Mouse (Mus musculus): ENCODE measurements at regions not wholly inside any gene's neighbourhood (a gene's known extent, or its start where the extent isn't known, plus 50 kb on each side); places are given as distances from the start of the nearest gene placed in this dataset.

- peak; percentile 91 for ATAC-seq (replicated peaks; ENCODE audit: low read depth, poor library complexity, severe bottlenecking)
Measured at GRCm38 (mm10) chr6:147810710-147811109, 236.3 kb upstream of the Far2 start.

GRCm38 (mm10) chr6:147816861-147817260 lies 230.2 kb upstream of the Far2 start:
- no peak for ATAC-seq (replicated peaks; ENCODE audit: low read depth, poor library complexity, severe bottlenecking)

- ATAC-seq (replicated peaks; ENCODE audit: low read depth, poor library complexity, severe bottlenecking), result no peak
Measured at GRCm38 (mm10) chr6:147817262-147817661, 229.8 kb upstream of the Far2 start.

GRCm38 (mm10) chr6:147822215-147822614 lies 224.8 kb upstream of the Far2 start:
- ATAC-seq (replicated peaks; ENCODE audit: low read depth, poor library complexity, severe bottlenecking), result no peak

- no peak for ATAC-seq (replicated peaks; ENCODE audit: low read depth, poor library complexity, severe bottlenecking)
Measured at GRCm38 (mm10) chr6:147832521-147832920, 214.5 kb upstream of the Far2 start.

- ATAC-seq (replicated peaks; ENCODE audit: low read depth, poor library complexity, severe bottlenecking), result no peak
Measured at GRCm38 (mm10) chr6:147833501-147833900, 213.6 kb upstream of the Far2 start.

GRCm38 (mm10) chr6:147838846-147839245 lies 208.2 kb upstream of the Far2 start:
- no peak for ATAC-seq (replicated peaks; ENCODE audit: low read depth, poor library complexity, severe bottlenecking)

GRCm38 (mm10) chr6:147849988-147850387 lies 197.1 kb upstream of the Far2 start:
- no peak for ATAC-seq (replicated peaks; ENCODE audit: low read depth, poor library complexity, severe bottlenecking)

- no peak for ATAC-seq (replicated peaks; ENCODE audit: low read depth, poor library complexity, severe bottlenecking)
Measured at GRCm38 (mm10) chr6:147861116-147861515, 185.9 kb upstream of the Far2 start.

- no peak for ATAC-seq (replicated peaks; ENCODE audit: low read depth, poor library complexity, severe bottlenecking)
Measured at GRCm38 (mm10) chr6:147871033-147871432, 176.0 kb upstream of the Far2 start.

GRCm38 (mm10) chr6:147873173-147873572 lies 173.9 kb upstream of the Far2 start:
- no peak for ATAC-seq (replicated peaks; ENCODE audit: low read depth, poor library complexity, severe bottlenecking)

- ATAC-seq (replicated peaks; ENCODE audit: low read depth, poor library complexity, severe bottlenecking), result no peak
Measured at GRCm38 (mm10) chr6:147878485-147878884, 168.6 kb upstream of the Far2 start.

- ATAC-seq (replicated peaks; ENCODE audit: low read depth, poor library complexity, severe bottlenecking), result peak; percentile 72
Measured at GRCm38 (mm10) chr6:147885902-147886301, 161.2 kb upstream of the Far2 start.

- ATAC-seq (replicated peaks; ENCODE audit: low read depth, poor library complexity, severe bottlenecking), result no peak
Measured at GRCm38 (mm10) chr6:147919697-147920096, 127.4 kb upstream of the Far2 start.

GRCm38 (mm10) chr6:147921091-147921490 lies 126.0 kb upstream of the Far2 start:
- no peak for ATAC-seq (replicated peaks; ENCODE audit: low read depth, poor library complexity, severe bottlenecking)

- ATAC-seq (replicated peaks; ENCODE audit: low read depth, poor library complexity, severe bottlenecking), result no peak
Measured at GRCm38 (mm10) chr6:147922506-147922905, 124.6 kb upstream of the Far2 start.

GRCm38 (mm10) chr6:147923246-147923645 lies 123.8 kb upstream of the Far2 start:
- no peak for ATAC-seq (replicated peaks; ENCODE audit: low read depth, poor library complexity, severe bottlenecking)

GRCm38 (mm10) chr6:147928951-147929350 lies 118.1 kb upstream of the Far2 start:
- no peak for ATAC-seq (replicated peaks; ENCODE audit: low read depth, poor library complexity, severe bottlenecking)

- no peak for ATAC-seq (replicated peaks; ENCODE audit: low read depth, poor library complexity, severe bottlenecking)
Measured at GRCm38 (mm10) chr6:147944020-147944419, 103.0 kb upstream of the Far2 start.

GRCm38 (mm10) chr6:147944940-147945676 lies 102.0 kb upstream of the Far2 start:
- no peak for ATAC-seq (replicated peaks; ENCODE audit: low read depth, poor library complexity, severe bottlenecking)

- no peak for ATAC-seq (replicated peaks; ENCODE audit: low read depth, poor library complexity, severe bottlenecking)
Measured at GRCm38 (mm10) chr6:147947997-147948396, 99.1 kb upstream of the Far2 start.

- ATAC-seq (replicated peaks; ENCODE audit: low read depth, poor library complexity, severe bottlenecking), result no peak
Measured at GRCm38 (mm10) chr6:147951642-147952041, 95.4 kb upstream of the Far2 start.

All from common myeloid progenitor, adult 5-6 weeks (primary cell).